Mouse (Mus musculus) liver (tissue): ENCODE measurements around the gene Iqschfp.
"Not testable (repeated sequence)": the region's sequence is repeated elsewhere in the genome, so short reads cannot be mapped to it uniquely, and the experiment has no call there.

Source experiments
- DNase-seq: peaks from one replicate; pipeline ENCODE4 v3.0.0-alpha.2; 2020; ENCODE audit warnings: mixed read lengths

Gene Iqschfp

GRCm38 (mm10) chr3:68077406-68077805, 185.4 kb downstream of the Iqschfp start:
- no peak for DNase-seq

DNA sequence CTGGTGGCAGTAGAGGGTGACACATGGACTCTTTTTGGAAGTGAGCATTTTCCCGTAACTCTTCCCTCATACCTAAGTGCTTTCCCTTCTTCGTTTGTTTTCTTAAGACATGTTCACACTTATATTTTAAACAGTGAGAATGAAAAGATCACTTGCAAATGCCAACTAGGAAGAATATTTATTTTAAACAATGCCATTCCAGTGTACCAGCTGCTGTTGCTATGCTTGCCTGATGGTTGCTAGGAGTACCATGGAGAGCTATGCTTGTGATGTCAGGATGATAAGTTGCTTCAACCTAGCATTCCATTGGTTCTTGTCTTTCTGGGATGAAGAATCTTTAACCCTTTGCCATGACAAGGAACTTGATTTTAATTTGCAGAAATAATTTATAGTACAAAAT, 193.0 kb downstream of the Iqschfp start:
- DNase-seq, result no peak

GRCm38 (mm10) chr3:68092108-68092507, 200.1 kb downstream of the Iqschfp start:
- no peak for DNase-seq

- DNase-seq, result no peak
These were observed 204.8 kb downstream of the Iqschfp start for GRCm38 (mm10) chr3:68096724-68097431.

GRCm38 (mm10) chr3:68099561-68099960, 207.5 kb downstream of the Iqschfp start:
- DNase-seq, result not testable (repeated sequence)

- no peak for DNase-seq
These were observed 209.3 kb downstream of the Iqschfp start for GRCm38 (mm10) chr3:68101343-68101742.

- DNase-seq, result no peak
These were observed 213.2 kb downstream of the Iqschfp start for GRCm38 (mm10) chr3:68105081-68105685.

GRCm38 (mm10) chr3:68121338-68121737, 229.3 kb downstream of the Iqschfp start:
- no peak for DNase-seq

DNA sequence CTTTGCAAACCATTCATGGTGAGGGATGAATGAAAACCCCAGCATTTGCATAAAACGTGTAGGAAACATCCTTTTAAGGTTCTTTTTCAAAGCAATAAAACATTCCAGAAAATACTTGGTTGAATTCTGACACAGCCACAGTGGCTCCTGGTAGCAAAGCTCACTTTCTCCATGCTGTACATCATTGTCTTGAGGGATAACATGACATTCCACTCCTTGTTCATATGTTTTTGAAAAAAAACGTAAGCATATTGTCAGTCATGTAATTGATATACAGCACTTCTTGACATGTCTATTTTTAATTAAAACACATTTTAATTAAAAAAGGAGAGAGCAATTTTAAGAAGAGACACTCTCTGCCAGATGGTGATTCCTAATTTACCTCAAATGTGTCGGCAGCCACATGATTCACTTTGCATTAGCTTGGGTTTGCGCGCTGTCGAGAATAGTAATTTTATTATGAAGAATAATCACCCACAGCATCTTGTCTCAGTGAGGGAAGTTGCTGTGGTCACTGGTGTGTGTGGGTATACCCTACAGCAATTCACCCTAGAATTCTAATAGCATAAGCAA, 234.3 kb downstream of the Iqschfp start:
- DNase-seq, result no peak

GRCm38 (mm10) chr3:68130386-68130785, 238.4 kb downstream of the Iqschfp start:
- DNase-seq, result no peak

- no peak for DNase-seq
These were observed 247.0 kb downstream of the Iqschfp start for GRCm38 (mm10) chr3:68138833-68139627.

DNA sequence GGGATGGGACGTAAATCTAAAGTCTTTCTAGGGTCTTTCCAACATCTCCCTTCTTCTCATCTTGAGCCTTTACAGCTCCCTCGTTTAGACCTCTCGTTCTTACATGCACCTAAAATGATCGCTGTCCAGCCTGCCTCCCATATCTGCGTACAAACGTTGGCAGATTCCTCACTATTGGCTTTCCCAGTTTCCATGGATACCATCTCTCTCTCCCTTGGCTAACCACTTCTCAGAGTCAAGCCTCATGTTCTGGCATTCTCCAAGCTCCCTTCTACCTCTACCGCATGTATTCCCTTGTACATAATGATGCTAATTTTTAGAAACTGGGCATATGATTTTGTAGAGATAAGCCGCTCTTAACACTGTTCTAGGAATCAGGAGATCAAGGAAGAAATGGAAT, 258.7 kb downstream of the Iqschfp start:
- no peak for DNase-seq

DNA sequence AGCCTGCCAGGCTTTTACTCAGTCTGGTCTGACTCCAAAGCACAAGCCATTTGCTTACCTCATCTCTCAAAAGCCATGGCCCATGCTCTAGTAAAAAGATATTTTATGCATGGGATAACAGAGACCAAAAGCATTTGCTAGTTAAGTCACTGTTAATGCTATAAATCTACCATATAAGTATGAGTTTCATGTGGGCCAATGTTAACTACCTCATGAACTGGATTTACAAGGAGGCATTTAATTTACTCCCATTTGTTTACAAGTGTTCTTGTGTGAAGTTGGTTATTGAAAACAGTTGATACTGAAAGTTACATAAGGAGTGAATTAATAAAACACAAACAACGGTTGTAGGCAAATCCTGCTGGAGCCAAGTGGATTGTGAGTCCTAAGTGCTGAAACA, 268.1 kb downstream of the Iqschfp start:
- no peak for DNase-seq

DNA sequence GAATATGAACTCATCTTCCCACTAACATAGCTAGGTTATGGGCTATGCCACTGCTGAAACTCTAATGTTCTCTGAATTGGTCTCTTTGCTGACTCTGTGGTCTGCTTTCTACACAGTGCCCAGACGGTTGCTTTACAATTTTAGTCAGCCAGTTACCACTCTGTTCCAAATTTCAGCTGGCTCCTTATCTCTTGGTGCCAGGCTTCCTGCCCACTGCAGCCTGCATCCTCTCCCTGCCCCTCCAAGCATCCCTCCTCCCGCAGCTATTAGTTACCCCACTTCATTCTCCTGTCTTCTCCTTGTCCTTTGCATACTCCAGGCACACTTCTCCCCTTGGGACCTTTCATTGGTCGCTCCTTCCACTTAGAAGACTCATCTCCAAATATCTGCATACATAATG, 268.7 kb downstream of the Iqschfp start:
- no peak for DNase-seq

- no peak for DNase-seq
These were observed 286.2 kb downstream of the Iqschfp start for GRCm38 (mm10) chr3:68178248-68178647.

- DNase-seq, result no peak
These were observed 295.4 kb downstream of the Iqschfp start for GRCm38 (mm10) chr3:68187471-68187870.

DNA sequence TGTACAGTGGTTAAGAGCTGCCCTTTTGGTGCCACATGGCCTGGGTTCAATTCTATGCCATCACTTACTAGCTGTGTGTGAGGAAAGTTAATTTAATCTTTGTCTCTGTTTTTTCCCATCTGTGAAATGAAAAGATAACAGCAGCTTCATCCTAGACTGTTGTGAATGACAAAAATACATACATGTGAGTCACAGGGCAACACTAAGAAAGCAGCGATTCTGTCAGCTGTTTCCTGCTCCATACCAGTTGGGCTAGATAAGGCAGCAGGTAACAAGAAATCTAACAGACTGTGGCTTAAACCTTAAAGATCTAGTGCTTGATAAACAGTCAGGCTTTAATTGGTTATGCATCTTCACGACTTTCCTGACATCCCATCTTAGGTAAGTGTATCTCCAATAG, 297.1 kb downstream of the Iqschfp start:
- DNase-seq, result no peak

GRCm38 (mm10) chr3:68196933-68197332, 304.9 kb downstream of the Iqschfp start:
- DNase-seq, result no peak

GRCm38 (mm10) chr3:68201214-68201613, 309.2 kb downstream of the Iqschfp start:
- no peak for DNase-seq

- DNase-seq, result no peak
These were observed 310.3 kb downstream of the Iqschfp start for GRCm38 (mm10) chr3:68202162-68202902.

- no peak for DNase-seq
These were observed 312.0 kb downstream of the Iqschfp start for GRCm38 (mm10) chr3:68203934-68204467.

GRCm38 (mm10) chr3:68210422-68210821, 318.4 kb downstream of the Iqschfp start:
- no peak for DNase-seq
